Mouse (Mus musculus): ENCODE results near the gene Adam22. TPM values are rescaled to one million over a fixed set of nuclear protein-coding genes. Genes with fewer than 3 reads are reported as not detected.

Gene Adam22
- polyA plus RNA-seq, 1 experiment from 2014 or later, result 7.1 TPM

DNA sequence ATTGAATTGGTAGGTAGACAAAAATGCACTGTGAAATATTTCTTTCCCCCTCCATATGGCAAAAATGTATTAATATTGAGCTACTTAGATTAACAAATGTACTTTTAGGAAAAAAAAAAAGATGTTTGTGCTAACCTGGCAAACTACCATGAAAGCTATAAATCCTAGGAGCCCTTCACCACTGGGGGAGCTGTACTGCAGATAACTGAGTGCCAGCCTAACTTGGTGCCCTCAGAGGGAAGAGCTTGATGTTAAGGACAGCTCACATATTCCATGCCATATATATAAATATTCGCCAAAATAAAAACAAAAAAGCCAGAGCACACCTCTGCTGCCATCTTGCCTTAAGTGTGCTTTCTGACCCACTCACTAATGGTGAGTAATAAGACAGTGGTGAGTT is 5.6 kb downstream of the Adam22 start:
- Histone ChIP-seq H3K4me2 (no peak overlapping the region), H3K4me3 (replicated peaks) (no peak overlapping the region), H3K4me1 (peaks cover 4% of the 10 kb centered on the region; the same call in 1 of the 2 replicates), H3K36me3 (no peaks in the 10 kb centered on the region), H3K27me3 (replicated peaks) (no peaks in the 10 kb centered on the region), H3K9ac (no peak overlapping the region), H3K9me3 (no peaks in the 10 kb centered on the region), H3K27ac (no peak overlapping the region)
- 53% methylated on average over 1 of the region's 1 CpGs for WGBS
- ATAC-seq (ENCODE audit: insufficient read depth, low FRiP score, low read depth), result no peak

DNA sequence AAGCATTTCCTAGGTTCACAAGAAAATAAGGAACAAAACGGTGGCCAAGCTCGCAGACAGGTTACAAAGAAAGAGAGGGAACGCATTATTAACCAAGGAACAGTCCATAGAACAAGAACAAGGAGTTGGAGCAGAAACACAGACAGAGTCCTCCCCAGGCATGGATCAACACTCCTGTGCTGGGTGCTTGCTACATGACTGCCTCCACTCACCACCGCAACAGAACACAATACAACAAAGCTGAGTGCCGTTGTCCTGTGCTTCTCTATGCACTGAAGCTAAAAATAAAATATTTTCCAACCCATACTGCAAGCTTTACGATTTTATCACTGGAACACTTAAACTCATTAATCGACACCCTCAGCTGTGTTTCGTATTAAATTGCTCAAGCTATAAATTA is 10.3 kb downstream of the Adam22 start:
- Histone ChIP-seq H3K9me3 (no peaks in the 10 kb centered on the region), H3K9ac (no peak overlapping the region), H3K36me3 (no peaks in the 10 kb centered on the region), H3K4me3 (replicated peaks) (no peak overlapping the region), H3K4me2 (no peak overlapping the region), H3K4me1 (peaks cover 9% of the 10 kb centered on the region; the same call in 1 of the 2 replicates), H3K27me3 (replicated peaks) (no peaks in the 10 kb centered on the region), H3K27ac (no peak overlapping the region)
- ATAC-seq (ENCODE audit: insufficient read depth, low FRiP score, low read depth), result no peak
- WGBS, result 66% methylated on average over 8 of the region's 8 CpGs

DNA sequence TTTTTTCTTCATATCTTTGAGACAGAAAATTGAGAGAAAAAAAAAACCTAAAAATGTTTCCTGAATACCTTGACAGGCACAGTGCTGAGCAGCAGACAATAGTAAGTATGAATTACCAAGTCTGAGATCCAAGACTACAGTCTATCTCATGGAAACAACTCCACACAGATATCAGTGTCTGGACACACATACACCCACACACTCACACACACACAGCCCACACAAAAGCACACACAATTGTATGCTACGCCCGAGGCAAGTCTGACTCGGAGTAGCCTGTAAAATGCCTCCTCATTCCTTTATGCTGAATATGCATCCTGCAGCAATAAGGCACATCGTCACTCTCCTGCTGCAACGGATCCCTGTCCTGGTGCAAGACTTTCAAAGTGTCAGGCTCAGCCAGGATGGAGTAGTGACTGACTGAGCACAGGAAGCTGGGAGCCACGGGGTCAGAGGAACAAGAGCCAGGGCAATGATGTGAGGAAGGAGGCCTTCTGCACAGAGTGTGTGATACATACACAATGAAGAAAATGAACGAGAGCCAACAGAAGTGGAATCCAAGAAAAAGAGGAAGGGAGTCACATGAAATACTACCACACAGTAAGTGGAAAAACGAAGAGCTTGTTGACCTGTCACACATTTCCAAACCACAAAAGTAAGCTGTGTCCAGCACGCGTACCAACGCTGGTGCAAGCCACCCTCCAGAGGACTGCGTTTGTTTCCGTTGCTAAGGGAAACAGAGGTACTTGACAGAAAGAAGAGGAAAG is 10.9 kb downstream of the Adam22 start:
- H3K4me2 ChIP-seq, result no peak overlapping the region
- H3K27me3 ChIP-seq (replicated peaks), result no peaks in the 10 kb centered on the region
- no peaks in the 10 kb centered on the region for H3K36me3 ChIP-seq
- no peak overlapping the region for H3K9ac ChIP-seq
- H3K4me3 ChIP-seq (replicated peaks), result no peak overlapping the region
- peaks cover 9% of the 10 kb centered on the region; the same call in 1 of the 2 replicates for H3K4me1 ChIP-seq
- H3K27ac ChIP-seq, result no peak overlapping the region
- 35% methylated on average over 13 of the region's 13 CpGs for WGBS
- H3K9me3 ChIP-seq, result no peaks in the 10 kb centered on the region
- ATAC-seq (ENCODE audit: insufficient read depth, low FRiP score, low read depth), result no peak

DNA sequence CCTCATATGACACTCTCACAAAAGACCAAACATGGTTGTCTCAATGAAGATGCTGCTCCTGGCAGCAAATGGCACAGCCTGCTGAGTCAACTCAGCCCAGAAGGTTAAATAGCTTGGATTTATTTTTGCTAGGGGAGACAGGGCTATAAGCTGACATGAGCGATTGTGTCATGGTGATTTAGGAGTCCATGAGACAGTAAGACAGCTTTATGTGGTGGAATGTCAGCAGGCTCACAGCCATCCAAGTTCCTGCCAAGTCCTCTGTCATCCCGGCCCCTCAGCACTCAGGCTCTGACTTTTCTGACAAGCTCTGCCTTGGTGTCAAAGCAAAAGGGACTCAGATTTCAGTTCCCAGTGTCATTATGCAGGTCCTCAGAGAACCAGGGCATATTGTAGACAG is 11.6 kb downstream of the Adam22 start:
- H3K9me3 ChIP-seq, result no peaks in the 10 kb centered on the region
- H3K4me1 ChIP-seq, result peaks cover 9% of the 10 kb centered on the region; the same call in 1 of the 2 replicates
- no peak overlapping the region for H3K9ac ChIP-seq
- H3K27ac ChIP-seq, result no peak overlapping the region
- no peak overlapping the region for H3K4me3 ChIP-seq (replicated peaks)
- ATAC-seq (ENCODE audit: insufficient read depth, low FRiP score, low read depth), result no peak
- WGBS, result 52% methylated on average over 2 of the region's 2 CpGs
- H3K36me3 ChIP-seq, result no peaks in the 10 kb centered on the region
- H3K27me3 ChIP-seq (replicated peaks), result no peaks in the 10 kb centered on the region
- H3K4me2 ChIP-seq, result no peak overlapping the region

DNA sequence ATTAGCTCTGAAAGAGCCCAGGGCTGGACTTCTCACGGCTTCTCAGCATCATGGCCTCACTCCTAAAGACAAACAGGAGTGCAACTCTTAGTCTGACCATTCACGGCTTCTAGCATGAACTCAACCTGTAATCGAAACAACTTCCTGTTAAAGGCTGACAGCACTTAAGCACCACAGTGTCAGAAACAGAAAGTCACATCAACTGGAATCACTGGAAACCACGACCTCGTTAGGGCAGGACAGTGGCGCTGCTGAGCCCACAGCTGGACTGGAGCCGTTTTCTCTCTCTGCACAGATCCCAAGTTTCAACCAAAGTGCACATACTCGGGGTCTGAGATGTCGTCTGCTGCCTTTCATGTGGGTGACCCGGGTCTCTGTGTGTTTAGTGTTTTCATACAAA is 18.4 kb downstream of the Adam22 start:
- no peak overlapping the region for H3K4me2 ChIP-seq
- H3K4me1 ChIP-seq, result no peaks in the 10 kb centered on the region
- H3K9me3 ChIP-seq, result no peaks in the 10 kb centered on the region
- no peak overlapping the region for H3K4me3 ChIP-seq (replicated peaks)
- WGBS, result 64% methylated on average over 10 of the region's 10 CpGs
- no peaks in the 10 kb centered on the region for H3K36me3 ChIP-seq
- no peaks in the 10 kb centered on the region for H3K27me3 ChIP-seq (replicated peaks)
- ATAC-seq (ENCODE audit: insufficient read depth, low FRiP score, low read depth), result no peak
- no peak overlapping the region for H3K9ac ChIP-seq
- no peak overlapping the region for H3K27ac ChIP-seq

DNA sequence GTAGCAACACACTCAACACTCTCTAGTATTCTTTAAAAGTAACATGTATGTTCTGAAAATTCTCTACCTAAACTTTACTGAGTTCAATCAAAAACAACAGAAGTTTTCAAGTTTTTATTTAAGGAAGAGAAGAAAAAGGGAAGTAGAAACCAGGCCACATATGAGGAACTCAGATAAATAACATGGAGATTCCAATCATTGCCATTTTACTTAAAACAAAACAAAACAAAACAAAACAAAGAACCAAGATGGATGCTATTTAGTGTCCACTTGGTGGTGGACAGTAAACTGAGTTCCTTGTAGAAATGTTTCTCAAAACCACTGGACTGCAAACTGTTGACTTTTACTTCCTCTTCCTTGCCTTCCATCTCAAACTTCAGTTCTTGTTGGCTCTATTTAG is 21.6 kb downstream of the Adam22 start:
- Histone ChIP-seq H3K4me3 (replicated peaks) (no peak overlapping the region), H3K27me3 (replicated peaks) (no peaks in the 10 kb centered on the region), H3K36me3 (no peaks in the 10 kb centered on the region), H3K4me2 (no peak overlapping the region), H3K27ac (no peak overlapping the region), H3K9ac (no peak overlapping the region), H3K9me3 (no peaks in the 10 kb centered on the region), H3K4me1 (no peaks in the 10 kb centered on the region)
- ATAC-seq (ENCODE audit: insufficient read depth, low FRiP score, low read depth), result no peak

DNA sequence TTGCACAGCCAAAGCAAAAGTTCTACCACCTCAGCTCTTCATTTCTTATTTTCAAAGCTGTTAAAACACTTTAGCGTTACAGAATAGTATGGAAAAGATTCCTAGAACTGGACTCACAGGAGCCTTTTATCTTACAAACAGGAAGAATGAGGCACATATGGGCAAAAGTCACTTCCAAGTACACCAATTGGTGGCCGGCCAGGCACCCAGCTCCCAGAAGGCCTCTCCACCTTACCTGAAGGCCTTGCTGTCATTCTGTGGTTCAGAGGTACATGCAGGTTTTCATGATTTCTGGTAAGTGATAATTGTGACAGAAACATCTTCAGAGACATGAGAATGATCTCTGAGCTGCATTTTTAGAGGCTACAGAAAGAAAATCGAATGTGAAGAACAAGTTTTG is 24.7 kb downstream of the Adam22 start:
- H3K4me1 ChIP-seq, result no peaks in the 10 kb centered on the region
- no peaks in the 10 kb centered on the region for H3K9me3 ChIP-seq
- no peaks in the 10 kb centered on the region for H3K36me3 ChIP-seq
- H3K4me2 ChIP-seq, result no peak overlapping the region
- WGBS, result 85% methylated on average over 3 of the region's 3 CpGs
- H3K27ac ChIP-seq, result no peak overlapping the region
- no peak overlapping the region for H3K9ac ChIP-seq
- H3K4me3 ChIP-seq (replicated peaks), result no peak overlapping the region
- H3K27me3 ChIP-seq (replicated peaks), result no peaks in the 10 kb centered on the region
- ATAC-seq (ENCODE audit: insufficient read depth, low FRiP score, low read depth), result no peak

DNA sequence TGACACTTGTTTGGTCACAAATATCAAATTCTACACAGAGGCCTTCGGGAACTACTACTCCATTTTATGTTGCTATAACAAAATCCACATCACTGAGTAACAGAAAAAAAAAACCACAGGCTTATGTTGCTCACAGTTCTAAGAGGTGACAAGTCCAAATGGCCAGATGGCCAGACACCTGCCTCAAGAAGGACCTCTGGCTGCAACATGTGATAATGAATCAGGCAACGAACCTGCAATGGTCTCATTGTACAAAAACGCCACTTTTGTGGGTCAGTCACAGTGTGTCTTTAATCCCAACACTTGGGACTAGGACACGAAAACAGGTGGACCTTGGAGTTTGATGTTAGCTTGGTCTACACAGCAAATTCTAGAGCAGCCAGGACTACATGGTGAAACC is 26.3 kb downstream of the Adam22 start:
- Histone ChIP-seq H3K27me3 (replicated peaks) (no peaks in the 10 kb centered on the region), H3K4me1 (no peaks in the 10 kb centered on the region), H3K4me3 (replicated peaks) (no peak overlapping the region), H3K9ac (no peak overlapping the region), H3K4me2 (no peak overlapping the region), H3K27ac (no peak overlapping the region), H3K9me3 (no peaks in the 10 kb centered on the region), H3K36me3 (no peaks in the 10 kb centered on the region)
- WGBS, result 89% methylated on average over 4 of the region's 4 CpGs
- no peak for ATAC-seq (ENCODE audit: insufficient read depth, low FRiP score, low read depth)

DNA sequence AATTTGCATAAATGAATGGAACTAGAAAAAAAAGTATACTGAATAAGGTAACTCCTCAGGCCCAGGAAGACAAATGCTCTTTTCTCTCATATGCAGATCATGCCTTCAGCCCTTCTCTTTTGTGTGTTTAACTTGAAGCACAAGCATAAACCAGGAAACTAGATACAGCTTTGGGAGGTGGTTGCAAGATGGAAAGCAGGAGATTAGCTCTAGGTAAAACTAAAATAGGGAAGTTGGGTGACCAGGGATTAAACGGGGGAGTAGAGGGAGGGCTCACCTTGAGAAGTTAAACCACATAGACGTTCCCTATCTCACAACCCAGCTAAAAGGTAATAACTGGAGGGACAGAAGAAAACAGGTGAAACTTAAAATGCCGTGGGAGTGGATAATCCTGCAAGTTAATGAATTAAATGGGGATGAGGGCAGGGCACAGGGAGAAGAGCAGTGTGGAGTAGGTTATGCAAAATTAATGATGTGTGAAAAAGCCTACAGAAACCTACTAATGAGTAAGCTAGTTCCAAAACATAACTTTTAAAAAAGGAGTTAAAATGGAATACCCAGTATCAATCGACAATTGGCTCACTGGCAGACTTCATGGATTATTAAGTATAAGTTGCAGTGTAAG is 40.2 kb downstream of the Adam22 start:
- no peak for ATAC-seq (ENCODE audit: insufficient read depth, low FRiP score, low read depth)

DNA sequence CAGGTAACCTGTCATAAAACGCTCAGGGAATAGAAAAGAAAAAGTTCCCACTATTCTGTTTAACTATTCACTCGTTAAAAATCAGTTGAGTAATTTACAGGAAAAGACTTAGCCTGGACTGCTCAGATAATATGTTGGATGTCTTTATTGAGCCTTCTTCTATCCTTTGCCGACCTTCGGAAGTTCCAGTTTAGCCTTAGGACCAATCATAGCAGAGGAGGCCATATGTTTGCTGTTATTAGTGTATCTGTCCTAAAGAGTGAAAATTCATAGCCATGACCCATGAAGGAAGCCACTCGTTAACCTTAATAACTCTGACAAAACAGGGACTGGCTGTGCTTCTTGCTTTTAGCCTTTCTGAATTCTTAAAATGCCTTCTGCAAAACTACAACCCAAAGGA is 41.3 kb downstream of the Adam22 start:
- no peak for ATAC-seq (ENCODE audit: insufficient read depth, low FRiP score, low read depth)
- Histone ChIP-seq H3K9me3 (no peaks in the 10 kb centered on the region), H3K27me3 (replicated peaks) (no peaks in the 10 kb centered on the region), H3K9ac (no peak overlapping the region), H3K36me3 (no peaks in the 10 kb centered on the region), H3K27ac (no peak overlapping the region), H3K4me1 (no peaks in the 10 kb centered on the region), H3K4me2 (no peak overlapping the region), H3K4me3 (replicated peaks) (no peak overlapping the region)
- 75% methylated on average over 5 of the region's 5 CpGs for WGBS

More for the DNA sequence above, 40.2 kb downstream of the Adam22 start:
- no peak overlapping the region for H3K4me2 ChIP-seq
- H3K9me3 ChIP-seq, result no peaks in the 10 kb centered on the region
- H3K4me1 ChIP-seq, result no peaks in the 10 kb centered on the region
- no peak overlapping the region for H3K4me3 ChIP-seq (replicated peaks)
- H3K27ac ChIP-seq, result no peak overlapping the region
- no peaks in the 10 kb centered on the region for H3K27me3 ChIP-seq (replicated peaks)
- H3K9ac ChIP-seq, result no peak overlapping the region
- H3K36me3 ChIP-seq, result no peaks in the 10 kb centered on the region
- 78% methylated on average over 4 of the region's 4 CpGs for WGBS

DNA sequence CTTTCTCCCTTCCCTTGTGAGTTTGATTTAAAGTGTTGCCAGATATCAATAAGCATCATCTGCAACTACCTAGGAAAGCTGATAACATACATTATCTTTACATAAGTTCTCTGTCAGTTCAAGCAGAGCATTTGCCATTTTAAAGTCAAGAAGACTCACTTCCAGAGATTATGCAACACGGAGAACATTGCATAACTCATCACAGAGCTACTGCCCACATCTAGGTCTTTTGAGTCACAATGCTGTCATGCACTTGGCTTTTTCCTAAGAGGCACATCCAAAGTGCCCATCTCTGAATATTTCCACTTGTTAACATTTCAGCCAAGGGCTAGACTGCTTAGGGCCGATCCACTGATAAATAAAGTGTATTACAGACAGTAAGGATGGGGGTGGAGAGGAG is 55.6 kb downstream of the Adam22 start:
- no peak overlapping the region for H3K4me2 ChIP-seq
- no peaks in the 10 kb centered on the region for H3K9me3 ChIP-seq
- H3K27me3 ChIP-seq (replicated peaks), result no peaks in the 10 kb centered on the region
- no peaks in the 10 kb centered on the region for H3K36me3 ChIP-seq
- H3K4me1 ChIP-seq, result no peaks in the 10 kb centered on the region
- 78% methylated on average over 2 of the region's 2 CpGs for WGBS
- H3K27ac ChIP-seq, result no peak overlapping the region
- H3K9ac ChIP-seq, result no peak overlapping the region
- no peak overlapping the region for H3K4me3 ChIP-seq (replicated peaks)
- no peak for ATAC-seq (ENCODE audit: insufficient read depth, low FRiP score, low read depth)

DNA sequence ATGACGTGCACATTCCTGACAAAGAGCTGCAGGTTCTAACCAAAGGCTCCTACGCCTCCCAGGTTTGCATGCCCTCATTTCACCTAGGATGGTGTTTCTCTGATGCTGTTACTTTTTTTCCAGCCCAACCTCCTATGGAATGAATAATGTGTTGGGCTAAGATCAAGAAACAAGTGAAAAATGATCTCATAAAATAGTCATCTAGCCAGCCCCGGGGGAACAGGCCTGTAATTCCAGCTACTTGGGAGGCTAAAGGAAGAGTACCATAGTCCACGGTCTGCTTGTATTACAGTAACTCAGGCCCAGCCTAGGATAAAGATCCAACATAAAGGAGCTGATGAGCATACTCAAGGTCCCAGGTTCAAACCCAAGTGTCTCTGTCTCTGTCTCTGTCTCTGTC is 57.1 kb downstream of the Adam22 start:
- no peak overlapping the region for H3K9ac ChIP-seq
- no peaks in the 10 kb centered on the region for H3K9me3 ChIP-seq
- no peaks in the 10 kb centered on the region for H3K27me3 ChIP-seq (replicated peaks)
- H3K4me3 ChIP-seq (replicated peaks), result no peak overlapping the region
- ATAC-seq (ENCODE audit: insufficient read depth, low FRiP score, low read depth), result no peak
- whole genome bisulfite sequencing, result 51% methylated on average over 4 of the region's 4 CpGs
- no peak overlapping the region for H3K4me2 ChIP-seq
- no peaks in the 10 kb centered on the region for H3K4me1 ChIP-seq
- H3K27ac ChIP-seq, result no peak overlapping the region
- H3K36me3 ChIP-seq, result no peaks in the 10 kb centered on the region
